Mouse (Mus musculus) embryonic fibroblast, embryonic 13.5 days (primary cell): Measurements from ENCODE around the gene Stkld1. TPM values are rescaled to one million over a fixed set of nuclear protein-coding genes. Genes with fewer than 3 reads are reported as not detected.

ENCODE experiments used
- H3K27ac ChIP-seq: 2 replicates; pipeline ENCODE4 v1.5.1; 2012; ENCODE audit warnings: low read length, control low read depth, inconsistent platforms; ENCODE audit not compliant: insufficient read depth
- H3K4me1 ChIP-seq: 2 replicates; pipeline ENCODE4 v1.6.1; 2011; ENCODE audit warnings: low read length; ENCODE audit not compliant: control insufficient read depth, insufficient read depth
- H3K4me3 ChIP-seq: 2 replicates; pipeline ENCODE4 v1.5.1; 2011; ENCODE audit warnings: mild to moderate bottlenecking, control low read depth, low read length; ENCODE audit not compliant: insufficient read depth
- CTCF ChIP-seq: IDR thresholded peaks from 2 replicates; pipeline ENCODE4 v1.5.1; 2011; ENCODE audit warnings: mild to moderate bottlenecking, control low read depth, low read length, moderate library complexity, borderline replicate concordance; ENCODE audit not compliant: insufficient read depth
- POLR2A ChIP-seq: IDR thresholded peaks from 2 replicates; pipeline ENCODE4 v1.6.1; 2011; ENCODE audit warnings: low read depth, mild to moderate bottlenecking, control low read depth, low read length, moderate library complexity
- polyA plus RNA-seq: library from polyadenylated mRNA; stranded (reverse); fragments of >200 nt; gene quantifications from 2 replicates; pipeline ENCODE4 v1.2.4, GENCODE M21; 2011; ENCODE audit warnings: low read depth; ENCODE audit not compliant: missing spikeins, insufficient read length

Stkld1 gene
- polyA plus RNA-seq, 1 experiment = not detected

GRCm38 (mm10) chr2:26936425-26936824, 2.6 kb downstream of the Stkld1 start:
- no peak overlapping the region for H3K27ac ChIP-seq
- no peak for TF ChIP-seq POLR2A
- no peak for TF ChIP-seq CTCF
- 0 out of 2 replicates have a peak, but pooled peaks cover 3% of the 10 kb centered on the region for H3K4me1 ChIP-seq
- H3K4me3 ChIP-seq = no peak overlapping the region

- Histone ChIP-seq H3K27ac (no peak overlapping the region), H3K4me3 (no peak overlapping the region), H3K4me1 (no peaks in the 10 kb centered on the region)
- TF ChIP-seq CTCF (no peak), POLR2A (no peak)
Measured at GRCm38 (mm10) chr2:26941539-26941938, 7.7 kb downstream of the Stkld1 start.

GRCm38 (mm10) chr2:26943253-26943652, 9.4 kb downstream of the Stkld1 start:
- Histone ChIP-seq H3K4me3 (no peak overlapping the region), H3K27ac (no peak overlapping the region), H3K4me1 (no peaks in the 10 kb centered on the region)
- TF ChIP-seq POLR2A = no peak
- no peak for TF ChIP-seq CTCF

GRCm38 (mm10) chr2:26950411-26950810, 16.6 kb downstream of the Stkld1 start:
- no peak overlapping the region for H3K27ac ChIP-seq
- no peaks in the 10 kb centered on the region for H3K4me1 ChIP-seq
- no peak overlapping the region for H3K4me3 ChIP-seq
- TF ChIP-seq POLR2A (no peak), CTCF (no peak)

- TF ChIP-seq POLR2A = no peak
- no peaks in the 10 kb centered on the region for H3K4me1 ChIP-seq
- H3K4me3 ChIP-seq = no peak overlapping the region
- H3K27ac ChIP-seq = no peak overlapping the region
Measured at GRCm38 (mm10) chr2:26951346-26951905, 17.6 kb downstream of the Stkld1 start.

- Histone ChIP-seq H3K4me3 (no peak overlapping the region), H3K4me1 (no peaks in the 10 kb centered on the region), H3K27ac (no peak overlapping the region)
- no peak for TF ChIP-seq CTCF
- no peak for TF ChIP-seq POLR2A
Measured at GRCm38 (mm10) chr2:26952193-26952592, 18.3 kb downstream of the Stkld1 start.

GRCm38 (mm10) chr2:26952866-26953265, 19.0 kb downstream of the Stkld1 start:
- Histone ChIP-seq H3K27ac (no peak overlapping the region), H3K4me3 (no peak overlapping the region), H3K4me1 (no peaks in the 10 kb centered on the region)
- TF ChIP-seq CTCF (no peak), POLR2A (no peak)

- TF ChIP-seq POLR2A (no peak), CTCF (no peak)
- H3K27ac ChIP-seq = no peak overlapping the region
- no peak overlapping the region for H3K4me3 ChIP-seq
- no peaks in the 10 kb centered on the region for H3K4me1 ChIP-seq
Measured at GRCm38 (mm10) chr2:26954735-26955395, 21.0 kb downstream of the Stkld1 start.

- Histone ChIP-seq H3K4me3 (no peak overlapping the region), H3K27ac (no peak overlapping the region), H3K4me1 (no peaks in the 10 kb centered on the region; the same call in 1 of the 2 replicates)
- TF ChIP-seq CTCF (no peak), POLR2A (no peak)
Measured at GRCm38 (mm10) chr2:26956811-26957487, 23.1 kb downstream of the Stkld1 start.

- H3K4me3 ChIP-seq = no peak overlapping the region
- no peak for TF ChIP-seq CTCF
- TF ChIP-seq POLR2A = no peak
- H3K27ac ChIP-seq = no peak overlapping the region
- no peaks in the 10 kb centered on the region; the same call in 1 of the 2 replicates for H3K4me1 ChIP-seq
Measured at GRCm38 (mm10) chr2:26957488-26957859, 23.6 kb downstream of the Stkld1 start.
